Mouse (Mus musculus) heart, embryonic 11.5 days (tissue): Measurements from ENCODE around the gene Ift81. TPM values are rescaled to one million over a fixed set of nuclear protein-coding genes. Genes with fewer than 3 reads are reported as not detected.

ENCODE experiments used
- ATAC-seq: fragments of 200-750 bp; cut with Nextera tagmentation; replicated peaks from 2 replicates; pipeline ENCODE4 v1.8.0; 2017; ENCODE audit warnings: moderate library complexity; ENCODE audit not compliant: insufficient number of reproducible peaks, low FRiP score, low TSS enrichment
- H3K27ac ChIP-seq: fragments of 300-500 bp; sonication (generic); 2 replicates; pipeline ENCODE4 v1.5.1; 2014; ENCODE audit warnings: mild to moderate bottlenecking, low read depth, low read length
- H3K27me3 ChIP-seq: fragments of 300-500 bp; sonication (generic); 2 replicates; pipeline ENCODE4 v1.6.1; 2014; ENCODE audit warnings: mild to moderate bottlenecking, low read length, mixed read lengths; ENCODE audit not compliant: control insufficient read depth, insufficient read depth
- H3K36me3 ChIP-seq: fragments of 300-500 bp; sonication (generic); 2 replicates; pipeline ENCODE4 v1.6.1; 2014; ENCODE audit warnings: mild to moderate bottlenecking, low read length, moderate library complexity, mixed read lengths; ENCODE audit not compliant: control insufficient read depth, insufficient read depth
- H3K4me1 ChIP-seq: fragments of 300-500 bp; sonication (generic); 2 replicates; pipeline ENCODE4 v1.6.1; 2014; ENCODE audit warnings: low read length; ENCODE audit not compliant: control insufficient read depth, insufficient read depth
- H3K4me2 ChIP-seq: fragments of 300-500 bp; sonication (generic); 2 replicates; pipeline ENCODE4 v1.6.1; 2014; ENCODE audit warnings: mild to moderate bottlenecking, moderate library complexity
- H3K4me3 ChIP-seq: fragments of 300-500 bp; sonication (generic); 2 replicates; pipeline ENCODE4 v1.5.1; 2014; ENCODE audit warnings: low read depth, low read length
- H3K9ac ChIP-seq: fragments of 300-500 bp; sonication (generic); 2 replicates; pipeline ENCODE4 v1.6.1; 2014; ENCODE audit warnings: mild to moderate bottlenecking, low read depth, low read length, moderate library complexity
- H3K9me3 ChIP-seq: fragments of 300-500 bp; sonication (generic); replicated peaks from 2 replicates; pipeline ENCODE4 v1.6.1; 2016; ENCODE audit warnings: low read length; ENCODE audit not compliant: control insufficient read depth
- WGBS: fragments of 180-500 bp; shearing (Covaris S2); extraction: QIAGEN DNeasy Blood & Tissue Kit; methylation state at CpG from one replicate; pipeline ENCODE4 v1.1.7; 2014; ENCODE audit not compliant: insufficient replicate concordance; 5-methylcytosine and 5-hydroxymethylcytosine counted together
- polyA plus RNA-seq: library from polyadenylated mRNA; unstranded; fragments of >200 nt; fragmentation: Nextera tagmentation; extraction: Ambion mirVana; gene quantifications from 2 replicates; pipeline ENCODE4 v1.2.1, GENCODE M21; 2014

Gene Ift81
- polyA plus RNA-seq, 1 experiment from 2014 or later = 23.9 TPM

DNA sequence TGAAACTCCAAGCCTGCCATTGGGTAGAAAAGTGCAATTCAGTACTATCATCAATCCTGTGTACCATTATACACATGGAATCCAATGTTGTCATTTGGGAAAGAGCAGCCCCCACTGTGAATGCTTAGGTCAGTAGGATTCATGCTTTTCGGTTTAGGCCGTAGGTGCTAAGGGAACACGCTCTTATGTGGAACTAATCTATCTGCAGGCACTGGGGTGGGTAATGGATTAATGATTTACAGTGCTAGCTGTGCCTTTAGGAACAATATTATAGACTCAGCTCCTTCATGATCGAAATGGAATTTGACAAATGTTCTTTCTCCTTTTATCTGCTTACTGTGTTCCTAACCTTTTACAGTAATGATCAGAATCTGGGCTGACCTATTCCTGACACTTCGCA lies 30.2 kb downstream of the Ift81 start:
- Histone ChIP-seq H3K9ac (no peak overlapping the region), H3K9me3 (no peaks in the 10 kb centered on the region), H3K4me2 (no peak overlapping the region), H3K4me1 (no peaks in the 10 kb centered on the region), H3K27me3 (no peaks in the 10 kb centered on the region), H3K36me3 (peaks cover 15% of the 10 kb centered on the region), H3K4me3 (no peak overlapping the region), H3K27ac (no peak overlapping the region)
- 89% methylated on average over 5 of the region's 5 CpGs for WGBS
- ATAC-seq = no peak

DNA sequence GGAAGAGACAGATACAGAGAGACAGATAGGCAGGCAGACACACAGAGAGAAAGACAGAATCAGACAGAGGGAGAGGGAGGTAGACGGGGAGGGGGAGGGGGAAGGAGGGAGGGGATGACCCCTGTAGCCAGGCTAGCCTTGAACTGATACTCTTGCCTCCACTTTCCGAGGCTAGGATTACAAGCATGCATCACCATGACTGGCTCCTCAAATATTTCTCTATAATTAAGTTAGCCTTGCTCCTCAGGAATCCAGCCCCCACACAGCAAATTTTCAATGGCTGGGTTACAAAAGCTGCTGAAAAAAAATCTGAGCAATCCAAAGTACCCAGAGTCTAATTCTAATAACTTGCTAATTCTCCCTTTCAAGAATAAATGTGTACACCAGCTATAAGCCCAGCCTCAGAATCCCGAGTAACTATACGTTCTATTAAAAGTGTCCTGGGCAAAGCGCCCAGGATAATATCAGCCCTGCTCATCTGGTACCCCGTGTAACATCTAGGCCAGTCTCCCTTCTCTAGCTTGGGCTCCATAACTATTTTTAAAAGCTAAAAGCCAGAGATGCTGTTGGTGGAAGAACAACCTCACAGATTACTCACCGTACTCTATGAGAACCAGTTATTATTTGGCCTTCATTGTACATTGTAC lies 37.5 kb downstream of the Ift81 start:
- Histone ChIP-seq H3K9ac (no peak overlapping the region), H3K4me3 (no peak overlapping the region), H3K4me2 (no peak overlapping the region), H3K36me3 (peaks cover 15% of the 10 kb centered on the region), H3K4me1 (peaks cover 5% of the 10 kb centered on the region; the same call in 1 of the 2 replicates), H3K27ac (no peak overlapping the region), H3K9me3 (no peaks in the 10 kb centered on the region), H3K27me3 (no peaks in the 10 kb centered on the region)
- 60% methylated on average over 7 of the region's 7 CpGs for WGBS
- no peak for ATAC-seq

DNA sequence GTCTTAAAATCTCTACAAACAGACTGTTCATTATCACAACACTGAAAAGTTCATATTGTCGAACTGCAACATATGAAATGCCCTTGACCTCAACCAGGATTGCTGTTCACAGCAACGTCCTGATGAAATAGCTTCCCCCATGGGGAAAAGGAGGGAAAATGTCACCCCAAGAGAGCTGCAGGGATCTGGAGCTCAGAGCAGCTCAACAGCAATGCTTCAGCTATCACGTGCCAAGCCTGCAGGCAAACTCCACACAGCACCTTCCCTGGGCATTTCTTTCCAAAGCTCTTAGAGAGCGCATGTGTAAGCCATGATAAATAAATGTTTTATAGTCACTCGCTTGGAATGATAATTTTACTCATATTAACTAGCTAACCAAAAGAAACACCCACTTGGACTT lies 42.3 kb downstream of the Ift81 start:
- Histone ChIP-seq H3K9ac (no peak overlapping the region), H3K4me2 (no peak overlapping the region), H3K36me3 (no peaks in the 10 kb centered on the region; the same call in 1 of the 2 replicates), H3K27ac (no peak overlapping the region), H3K27me3 (no peaks in the 10 kb centered on the region), H3K9me3 (no peaks in the 10 kb centered on the region), H3K4me1 (peaks cover 2% of the 10 kb centered on the region; the same call in 1 of the 2 replicates), H3K4me3 (no peak overlapping the region)
- no peak for ATAC-seq
- WGBS = 72% methylated on average over 5 of the region's 5 CpGs

DNA sequence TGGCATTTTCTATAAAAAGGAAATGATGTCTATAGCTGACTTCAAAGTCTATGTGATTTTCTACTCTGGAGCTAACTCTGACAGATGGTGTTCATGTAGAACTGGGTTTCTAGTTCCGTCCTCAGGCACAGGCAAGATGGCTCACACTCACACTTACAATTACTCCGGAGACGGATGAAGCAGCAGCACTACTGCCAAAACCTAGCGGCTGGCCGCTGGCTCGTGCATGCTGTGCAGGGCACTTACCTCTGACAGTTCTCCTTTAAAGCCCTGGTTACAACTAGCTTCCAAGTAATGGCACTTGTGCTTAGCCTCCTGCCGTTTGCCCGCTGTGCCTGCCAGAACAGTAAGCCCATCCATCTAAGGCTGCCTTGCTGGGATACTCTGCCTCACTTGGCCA lies 47.7 kb downstream of the Ift81 start:
- Histone ChIP-seq H3K27me3 (no peaks in the 10 kb centered on the region), H3K4me1 (no peaks in the 10 kb centered on the region), H3K4me3 (no peak overlapping the region), H3K4me2 (no peak overlapping the region), H3K9ac (no peak overlapping the region), H3K36me3 (peaks cover 7% of the 10 kb centered on the region), H3K27ac (no peak overlapping the region), H3K9me3 (no peaks in the 10 kb centered on the region)
- no peak for ATAC-seq
- WGBS = 73% methylated on average over 8 of the region's 8 CpGs

DNA sequence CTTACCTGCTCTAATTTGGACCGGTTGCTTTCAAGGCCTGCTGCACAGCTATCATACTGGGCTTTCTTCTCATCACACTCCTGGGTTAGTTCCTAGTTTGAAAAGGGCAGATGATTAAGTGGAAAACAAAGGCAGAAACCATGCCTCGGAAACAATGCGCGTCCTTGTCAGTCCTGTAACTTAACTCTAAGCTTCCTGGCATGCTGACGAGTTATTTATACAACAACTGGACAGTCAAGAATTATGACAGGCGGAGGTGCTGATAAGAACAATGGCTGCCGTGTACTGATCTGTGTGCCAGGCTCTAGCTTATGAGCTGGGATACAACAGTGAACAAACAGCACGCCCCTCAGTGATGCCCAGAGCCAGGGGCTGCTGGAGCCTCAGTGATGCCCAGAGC lies 53.7 kb downstream of the Ift81 start:
- Histone ChIP-seq H3K27me3 (no peaks in the 10 kb centered on the region), H3K36me3 (peaks cover 9% of the 10 kb centered on the region; the same call in 1 of the 2 replicates), H3K27ac (peak overlapping the region; percentile 31), H3K4me1 (peaks cover 9% of the 10 kb centered on the region; the same call in 1 of the 2 replicates), H3K9me3 (no peaks in the 10 kb centered on the region), H3K9ac (no peak overlapping the region), H3K4me2 (no peak overlapping the region), H3K4me3 (no peak overlapping the region)
- WGBS = 26% methylated on average over 8 of the region's 8 CpGs
- ATAC-seq = no peak

DNA sequence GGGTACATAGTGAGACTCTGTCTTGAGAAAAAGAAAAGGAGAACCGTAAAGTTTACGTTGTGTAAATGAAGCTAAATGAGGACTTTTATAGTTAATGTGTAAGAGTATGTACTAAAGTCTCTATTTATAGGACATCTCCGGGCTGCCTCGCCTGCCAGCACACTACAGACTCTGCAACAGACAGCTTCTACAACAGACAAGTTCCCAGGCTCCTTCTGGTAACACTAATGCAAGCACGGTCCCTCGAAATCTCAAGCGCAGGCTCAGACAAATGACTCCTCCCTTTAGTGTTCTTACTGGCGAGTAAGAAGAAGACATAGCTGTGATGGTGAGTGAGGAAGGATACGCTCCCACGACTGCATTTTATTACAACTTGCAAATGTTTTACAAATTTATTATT lies 56.2 kb downstream of the Ift81 start:
- no peaks in the 10 kb centered on the region for H3K27me3 ChIP-seq
- H3K27ac ChIP-seq = no peak overlapping the region
- no peak overlapping the region for H3K9ac ChIP-seq
- H3K4me3 ChIP-seq = no peak overlapping the region
- H3K36me3 ChIP-seq = peaks cover 6% of the 10 kb centered on the region; the same call in 1 of the 2 replicates
- H3K4me1 ChIP-seq = peaks cover 9% of the 10 kb centered on the region; the same call in 1 of the 2 replicates
- no peaks in the 10 kb centered on the region for H3K9me3 ChIP-seq
- WGBS = 68% methylated on average over 10 of the region's 10 CpGs
- ATAC-seq = no peak
- H3K4me2 ChIP-seq = no peak overlapping the region

DNA sequence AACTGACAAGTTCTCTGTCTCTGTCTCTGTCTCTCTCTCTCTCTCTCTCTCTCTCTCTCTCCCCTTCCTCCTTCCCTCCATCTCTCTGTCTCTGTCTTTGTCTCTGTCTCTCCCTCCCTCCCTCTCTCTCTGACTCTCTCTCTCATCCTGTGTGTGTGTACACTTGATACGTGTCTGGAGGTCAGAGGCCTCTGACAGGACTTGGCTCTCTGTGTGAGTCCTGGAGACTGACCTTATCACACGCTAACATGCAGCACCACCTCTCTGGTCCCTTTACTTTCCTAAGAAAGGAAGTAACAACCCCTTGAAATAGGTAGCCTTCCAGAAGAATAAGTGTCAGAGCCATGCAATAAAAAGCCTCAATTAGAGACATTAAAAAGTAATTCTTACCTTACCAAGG lies 59.2 kb downstream of the Ift81 start:
- H3K4me2 ChIP-seq = no peak overlapping the region
- no peak overlapping the region for H3K27ac ChIP-seq
- no peaks in the 10 kb centered on the region for H3K9me3 ChIP-seq
- ATAC-seq = no peak
- no peak overlapping the region for H3K9ac ChIP-seq
- H3K4me3 ChIP-seq = no peak overlapping the region
- H3K27me3 ChIP-seq = no peaks in the 10 kb centered on the region
- 52% methylated on average over 2 of the region's 2 CpGs for WGBS
- peaks cover 3% of the 10 kb centered on the region; the same call in 1 of the 2 replicates for H3K36me3 ChIP-seq
- 0 out of 2 replicates have a peak, but pooled peaks cover under 1% of the 10 kb centered on the region for H3K4me1 ChIP-seq

DNA sequence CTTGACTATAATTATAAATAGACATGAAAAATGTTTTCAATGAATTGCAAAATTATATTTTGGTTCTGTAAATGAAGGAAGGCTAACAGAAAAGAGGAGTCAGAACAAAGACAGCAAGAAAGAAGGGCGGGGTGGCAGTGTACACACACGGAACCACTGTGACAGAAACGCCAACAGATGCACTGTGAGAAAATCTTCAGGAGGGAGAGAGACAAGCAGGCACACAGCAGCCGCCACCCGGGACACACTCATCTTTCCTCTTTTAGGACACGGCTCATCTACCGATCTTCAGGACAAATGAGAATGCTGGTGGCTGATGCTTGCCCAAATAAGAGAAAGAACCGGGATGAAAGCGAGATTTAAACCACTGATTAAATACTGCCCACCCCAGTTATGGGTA lies 61.7 kb downstream of the Ift81 start:
- no peak overlapping the region for H3K4me3 ChIP-seq
- 73% methylated on average over 9 of the region's 9 CpGs for WGBS
- no peak overlapping the region for H3K9ac ChIP-seq
- no peaks in the 10 kb centered on the region for H3K9me3 ChIP-seq
- no peaks in the 10 kb centered on the region for H3K27me3 ChIP-seq
- H3K4me2 ChIP-seq = no peak overlapping the region
- H3K4me1 ChIP-seq = peaks cover 19% of the 10 kb centered on the region
- no peaks in the 10 kb centered on the region for H3K36me3 ChIP-seq
- no peak for ATAC-seq
- no peak overlapping the region for H3K27ac ChIP-seq

DNA sequence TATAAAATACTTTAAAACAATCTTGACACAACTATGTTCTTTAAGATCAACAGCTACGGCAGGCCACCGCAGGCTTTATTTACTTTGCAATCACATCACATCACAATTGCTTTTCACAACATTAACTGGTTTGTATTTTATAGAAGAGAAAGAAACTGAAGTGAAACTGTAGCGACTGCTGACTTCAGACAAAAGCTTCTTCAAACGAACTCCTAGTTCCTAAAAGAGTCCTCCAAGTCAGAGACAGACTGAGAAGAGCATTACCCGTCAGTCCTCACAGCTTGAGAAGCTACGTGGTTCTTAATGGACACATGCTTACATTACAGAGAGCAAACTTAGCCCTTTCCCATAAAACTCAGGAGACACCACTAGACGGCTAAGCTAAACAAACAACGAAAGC lies 63.9 kb downstream of the Ift81 start:
- Histone ChIP-seq H3K4me3 (no peak overlapping the region), H3K27me3 (no peaks in the 10 kb centered on the region), H3K36me3 (no peaks in the 10 kb centered on the region), H3K4me1 (peaks cover 23% of the 10 kb centered on the region), H3K4me2 (no peak overlapping the region), H3K9ac (no peak overlapping the region), H3K27ac (no peak overlapping the region), H3K9me3 (no peaks in the 10 kb centered on the region)
- no peak for ATAC-seq
- WGBS = 65% methylated on average over 8 of the region's 8 CpGs
